Mouse (Mus musculus): ENCODE measurements around the gene Pip4k2c.

Gene Pip4k2c

GRCm38 (mm10) chr10:127211414-127211854, at the start of gene Pip4k2c:
Gene Pip4k2c, minus strand, starts transcription at chr10:127211585.
- in situ Hi-C loops (cut with MboI; ENCODE audit: unreplicated experiment in 2 of 2): no loop called here

DNA sequence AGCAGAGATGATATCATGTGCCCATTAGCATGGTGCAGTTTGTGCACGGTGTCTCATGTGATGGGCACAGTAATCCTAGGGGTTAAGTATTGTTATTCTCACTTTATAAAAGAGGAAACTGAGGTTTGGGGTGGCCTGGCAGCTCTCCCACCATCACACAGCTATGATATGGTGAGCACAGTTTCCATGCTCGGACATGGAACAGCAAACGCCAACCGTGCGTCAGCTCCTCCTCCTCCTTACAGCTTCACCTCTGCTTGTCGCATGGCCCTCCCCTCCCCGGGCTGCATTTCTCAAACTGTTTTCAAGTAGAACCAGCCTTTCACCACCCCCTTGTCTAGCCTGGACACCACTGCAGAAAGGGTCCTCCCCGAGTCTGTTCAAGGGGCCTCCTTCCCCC, 47.1 kb upstream of the Pip4k2c start:
- in situ Hi-C loops (cut with MboI; ENCODE audit: unreplicated experiment in 2 of 2): no loop called here

DNA sequence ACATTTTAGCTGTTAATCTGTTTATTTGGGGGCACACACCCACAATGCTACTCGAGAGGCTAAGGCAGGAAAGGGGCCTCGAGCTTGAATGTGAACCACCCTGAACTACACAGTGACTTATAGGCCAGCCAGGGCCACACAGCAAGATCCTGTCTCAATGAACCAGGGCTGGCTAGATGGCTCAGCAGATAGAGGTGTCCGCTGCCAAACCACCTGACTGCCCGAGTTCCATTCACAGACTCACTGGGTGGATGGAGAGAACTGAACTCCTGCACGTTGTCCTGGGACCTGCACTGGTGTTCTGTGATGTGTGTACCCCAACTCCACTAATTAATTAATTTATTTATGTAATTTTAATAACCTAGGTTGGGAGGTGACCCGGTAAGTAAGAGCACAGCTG, 46.4 kb upstream of the Pip4k2c start:
- in situ Hi-C loops (cut with MboI; ENCODE audit: unreplicated experiment in 2 of 2): no loop called here

GRCm38 (mm10) chr10:127255625-127256345, 44.4 kb upstream of the Pip4k2c start:
- in situ Hi-C loops (cut with MboI; ENCODE audit: unreplicated experiment in 2 of 2): no loop called here

DNA sequence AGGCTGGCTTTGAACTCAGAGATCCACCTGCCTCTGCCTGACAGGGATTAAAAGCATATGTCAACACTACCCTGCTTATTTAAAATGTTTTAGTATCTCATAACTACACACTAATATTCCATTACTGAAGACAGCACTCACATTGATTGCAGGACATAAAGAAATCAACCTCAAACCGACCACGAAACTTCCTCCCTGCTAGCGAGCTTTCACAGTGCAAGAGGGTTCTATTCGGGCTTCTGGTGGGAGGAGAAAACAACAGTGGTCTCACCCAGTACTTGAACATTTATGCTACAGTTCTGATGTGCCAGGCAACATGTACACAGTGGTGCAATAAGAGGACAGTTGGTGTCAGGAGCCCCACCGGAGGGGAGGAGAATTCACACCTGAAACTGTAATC, 39.4 kb upstream of the Pip4k2c start:
- in situ Hi-C loops (cut with MboI; ENCODE audit: unreplicated experiment in 2 of 2): no loop called here

GRCm38 (mm10) chr10:127238241-127238824, 26.9 kb upstream of the Pip4k2c start:
- in situ Hi-C loops (cut with MboI; ENCODE audit: unreplicated experiment in 2 of 2): no loop called here

- in situ Hi-C loops (cut with MboI; ENCODE audit: unreplicated experiment in 2 of 2): no loop called here
Observed at GRCm38 (mm10) chr10:127236541-127236940, 25.2 kb upstream of the Pip4k2c start.

GRCm38 (mm10) chr10:127233141-127233540, 21.8 kb upstream of the Pip4k2c start:
- in situ Hi-C loops (cut with MboI; ENCODE audit: unreplicated experiment in 2 of 2): no loop called here

- in situ Hi-C loops (cut with MboI; ENCODE audit: unreplicated experiment in 2 of 2): no loop called here
Observed at GRCm38 (mm10) chr10:127231741-127232140, 20.4 kb upstream of the Pip4k2c start.

- in situ Hi-C loops (cut with MboI; ENCODE audit: unreplicated experiment in 2 of 2): no loop called here
Observed at GRCm38 (mm10) chr10:127230693-127231092, 19.3 kb upstream of the Pip4k2c start.

GRCm38 (mm10) chr10:127228897-127229296, 17.5 kb upstream of the Pip4k2c start:
- in situ Hi-C loops (cut with MboI; ENCODE audit: unreplicated experiment in 2 of 2): loop anchor here in 1 of 2 experiments (5.0 kb wide), 1 partner anchor 52 kb away; no protein-coding TSS in a partner anchor

GRCm38 (mm10) chr10:127227163-127227562, 15.8 kb upstream of the Pip4k2c start:
- in situ Hi-C loops (cut with MboI; ENCODE audit: unreplicated experiment in 2 of 2): loop anchor here in 1 of 2 experiments (5.0 kb wide), 1 partner anchor 50 kb away; no protein-coding TSS in a partner anchor

DNA sequence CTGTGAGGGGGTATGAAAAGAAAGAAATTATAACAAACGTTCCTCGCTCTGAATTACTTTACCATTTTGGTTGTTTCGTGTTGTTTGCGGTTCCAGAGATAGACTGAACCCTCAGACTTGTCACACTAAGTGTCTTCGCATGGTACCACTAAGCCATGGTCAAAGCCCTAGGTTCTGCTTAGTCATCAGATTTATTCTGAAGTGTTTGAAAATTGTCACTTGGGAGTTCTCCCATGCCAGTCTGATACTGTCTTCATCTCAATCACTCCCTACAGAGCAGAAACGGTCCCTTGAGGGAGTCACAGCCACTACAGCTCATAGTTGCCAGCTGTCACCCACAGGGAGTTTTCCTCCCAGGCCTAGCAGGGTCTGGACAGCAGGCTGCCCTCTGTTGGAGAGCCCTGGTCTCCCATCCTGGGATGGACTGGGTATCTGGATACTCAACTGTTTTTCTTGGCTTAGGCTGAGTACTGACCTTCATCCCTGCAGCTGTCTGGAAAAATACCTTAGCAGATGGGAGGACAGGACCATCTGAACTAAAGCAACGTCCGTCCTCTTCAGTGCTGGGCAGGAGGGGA, 15.0 kb upstream of the Pip4k2c start:
- in situ Hi-C loops (cut with MboI; ENCODE audit: unreplicated experiment in 2 of 2): loop anchor here in 1 of 2 experiments (5.0 kb wide), 1 partner anchor 49 kb away; no protein-coding TSS in a partner anchor

- in situ Hi-C loops (cut with MboI; ENCODE audit: unreplicated experiment in 2 of 2): loop anchor here in 1 of 2 experiments (5.0 kb wide), 1 partner anchor 48 kb away; no protein-coding TSS in a partner anchor
Observed at GRCm38 (mm10) chr10:127225732-127226131, 14.3 kb upstream of the Pip4k2c start.

- in situ Hi-C loops (cut with MboI; ENCODE audit: unreplicated experiment in 2 of 2): loop anchor here in 1 of 2 experiments (5.0 kb wide), 1 partner anchor 48 kb away; no protein-coding TSS in a partner anchor
Observed at GRCm38 (mm10) chr10:127225213-127225612, 13.8 kb upstream of the Pip4k2c start.

- in situ Hi-C loops (cut with MboI; ENCODE audit: unreplicated experiment in 2 of 2): no loop called here
Observed at GRCm38 (mm10) chr10:127218339-127218738, 7.0 kb upstream of the Pip4k2c start.

- in situ Hi-C loops (cut with MboI; ENCODE audit: unreplicated experiment in 2 of 2): no loop called here
Observed at GRCm38 (mm10) chr10:127217177-127217576, 5.8 kb upstream of the Pip4k2c start.

- in situ Hi-C loops (cut with MboI; ENCODE audit: unreplicated experiment in 2 of 2): no loop called here
Observed at GRCm38 (mm10) chr10:127216456-127216855, 5.1 kb upstream of the Pip4k2c start.

DNA sequence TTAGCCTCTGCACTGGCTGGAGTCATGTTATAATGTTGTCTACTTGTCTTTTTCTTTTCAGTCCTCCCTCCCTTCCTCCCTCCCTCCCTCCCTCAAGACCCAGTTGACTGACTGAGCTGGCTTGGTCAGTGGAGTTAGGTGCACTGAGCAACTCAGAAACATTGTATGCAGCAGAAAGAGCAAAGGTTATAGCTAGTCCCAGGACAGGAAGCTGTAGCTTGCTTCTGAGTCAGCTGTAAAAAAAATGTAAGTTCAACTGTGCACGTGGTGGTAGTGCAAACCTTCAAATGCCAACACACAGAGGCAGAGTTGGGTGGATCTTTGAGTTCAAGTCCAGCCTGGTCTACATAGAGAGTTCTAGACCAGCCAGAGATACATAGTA, 3.0 kb upstream of the Pip4k2c start:
- in situ Hi-C loops (cut with MboI; ENCODE audit: unreplicated experiment in 2 of 2): no loop called here

- in situ Hi-C loops (cut with MboI; ENCODE audit: unreplicated experiment in 2 of 2): no loop called here
Observed at GRCm38 (mm10) chr10:127213704-127214421, 2.5 kb upstream of the Pip4k2c start.

GRCm38 (mm10) chr10:127213272-127213671, 1.9 kb upstream of the Pip4k2c start:
- in situ Hi-C loops (cut with MboI; ENCODE audit: unreplicated experiment in 2 of 2): no loop called here
